Mouse (Mus musculus) left cerebral cortex, adult 18-20 months (tissue): Measurements from ENCODE around the gene Olfr1122. TPM values are rescaled to one million over a fixed set of nuclear protein-coding genes. Genes with fewer than 3 reads are reported as not detected.
A peak's percentile ranks its signal among the peaks of the same experiment; 100 is the strongest.
"Not testable (repeated sequence)": the region's sequence is repeated elsewhere in the genome, so short reads cannot be mapped to it uniquely, and the experiment has no call there.

ENCODE experiments used
- DNase-seq, 2 experiments: peaks; one replicate each; pipeline ENCODE4 v3.0.0; 2021 to 2022; ENCODE audit warnings: low spot score in 2 of 2, mixed read lengths in 1 of 2
- long read RNA-seq, 2 experiments: library from polyadenylated mRNA; stranded (forward); transcript quantifications; one replicate each; pipeline ENCODE4 v2.0.0; 2021
- total RNA-seq, 2 experiments: library from RNA; stranded (reverse); gene quantifications; 2 replicates each; pipeline ENCODE4 v1.2.3; 2021

Gene Olfr1122
- total RNA-seq, result under 1 TPM in 1 of 2 experiments, not detected in 1; 0.09 TPM
- long read RNA-seq, experiment 1, result 0 reads
- long read RNA-seq, experiment 2, result 0 reads

DNA sequence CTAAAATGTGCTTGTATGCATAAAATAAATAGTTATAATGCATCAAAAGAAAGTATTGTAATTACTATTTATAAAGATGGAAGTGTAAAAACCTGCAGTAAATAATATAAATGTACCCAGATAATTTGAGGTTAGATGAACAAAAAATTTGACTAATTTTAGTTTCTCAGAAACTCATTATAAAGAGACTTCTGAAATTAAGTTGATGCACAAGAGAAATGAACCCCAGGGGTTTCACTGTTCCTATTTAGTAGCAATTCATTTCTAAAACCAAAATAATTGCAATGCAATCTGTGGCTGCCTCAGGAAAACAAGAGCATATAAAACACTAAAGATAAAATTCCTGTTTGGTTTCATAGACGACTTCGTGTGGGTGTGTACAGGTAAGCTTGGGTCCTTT, at the start of gene Olfr1122:
Gene Olfr1122 (plus strand): TSS at position 301 of the 400 bp plus-strand sequence.
- DNase-seq, result no peak

DNA sequence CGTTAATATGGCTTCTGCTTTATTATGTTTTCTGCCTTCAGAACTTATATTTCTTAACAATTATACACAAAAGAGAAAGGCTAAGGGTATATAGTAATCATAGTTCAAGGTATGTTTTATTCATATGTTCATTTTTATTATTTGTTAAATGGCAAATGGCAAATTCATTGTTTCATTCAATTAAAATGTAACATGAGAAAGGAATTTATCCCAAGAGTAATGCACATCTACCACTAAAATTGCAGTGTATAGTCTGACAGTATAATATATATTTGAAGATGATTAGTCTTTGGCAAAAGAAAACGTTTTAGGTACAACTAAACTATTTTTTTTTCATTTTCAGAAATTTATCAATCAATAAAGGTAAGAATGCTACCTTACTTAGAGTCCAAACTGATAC, 31.1 kb upstream of the Olfr1122 start, which contains the start of gene Olfr1120:
Gene Olfr1120 (plus strand): TSS at position 301 of the 400 bp plus-strand sequence.
- DNase-seq, result no peak

DNA sequence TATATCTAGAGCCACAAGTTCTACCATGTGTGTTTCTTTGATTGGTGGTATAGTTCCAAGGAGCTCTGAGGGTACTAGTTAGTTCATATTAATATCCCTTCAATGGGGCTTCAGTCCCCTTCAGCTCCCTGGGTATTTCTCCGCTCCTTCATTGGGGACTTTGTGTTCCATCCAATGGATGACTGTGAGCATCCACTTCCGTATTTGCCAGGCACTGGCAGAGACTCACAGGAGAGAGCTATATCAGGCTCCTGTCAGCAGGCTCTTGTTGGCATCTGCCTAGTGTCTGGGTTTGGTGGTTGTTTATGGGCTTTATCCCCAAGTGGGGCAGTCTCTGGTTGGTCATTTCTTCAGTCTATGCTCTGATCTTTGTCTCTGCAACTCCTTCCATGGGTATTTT, 25.5 kb upstream of the Olfr1122 start:
- DNase-seq, result not testable (repeated sequence)

DNA sequence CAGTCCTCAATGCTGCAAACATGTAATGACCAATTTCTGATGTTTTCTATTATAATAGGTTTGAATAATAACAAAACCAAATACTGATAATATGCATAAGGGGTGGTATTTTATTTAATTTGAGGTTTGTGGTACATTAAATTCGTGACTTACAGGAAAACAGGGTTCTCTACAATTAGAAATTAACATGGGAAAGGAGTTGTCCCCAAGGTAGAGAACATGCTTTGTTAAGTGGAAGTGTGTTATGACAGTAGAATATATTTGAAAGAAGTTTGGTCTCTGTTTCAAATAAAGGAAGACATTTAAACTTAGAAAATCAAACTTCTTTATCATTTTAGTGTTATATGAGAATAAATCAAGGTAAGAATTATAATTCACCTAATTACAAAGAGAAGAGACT, 16.1 kb upstream of the Olfr1122 start, which contains the start of gene Olfr1121:
Gene Olfr1121 (plus strand): TSS at position 301 of the 400 bp plus-strand sequence.
- DNase-seq, result no peak

DNA sequence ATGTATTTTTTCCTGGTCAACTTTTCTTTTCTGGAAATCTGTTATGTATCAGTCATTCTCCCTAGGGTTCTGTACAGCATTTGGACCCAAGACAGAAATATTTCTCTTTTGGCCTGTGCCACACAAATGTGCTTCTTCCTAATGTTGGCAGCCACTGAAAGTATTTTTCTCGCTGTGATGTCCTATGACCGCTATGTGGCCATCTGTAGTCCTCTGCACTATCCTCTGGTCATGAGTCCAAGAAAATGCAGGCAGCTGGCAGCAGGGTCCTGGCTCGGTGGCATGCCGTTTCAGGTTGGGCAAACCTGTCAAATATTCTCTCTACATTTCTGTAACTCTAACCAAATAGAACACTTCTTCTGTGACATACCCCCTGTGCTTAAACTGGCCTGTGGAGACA, 13.9 kb upstream of the Olfr1122 start:
- no peak for DNase-seq

DNA sequence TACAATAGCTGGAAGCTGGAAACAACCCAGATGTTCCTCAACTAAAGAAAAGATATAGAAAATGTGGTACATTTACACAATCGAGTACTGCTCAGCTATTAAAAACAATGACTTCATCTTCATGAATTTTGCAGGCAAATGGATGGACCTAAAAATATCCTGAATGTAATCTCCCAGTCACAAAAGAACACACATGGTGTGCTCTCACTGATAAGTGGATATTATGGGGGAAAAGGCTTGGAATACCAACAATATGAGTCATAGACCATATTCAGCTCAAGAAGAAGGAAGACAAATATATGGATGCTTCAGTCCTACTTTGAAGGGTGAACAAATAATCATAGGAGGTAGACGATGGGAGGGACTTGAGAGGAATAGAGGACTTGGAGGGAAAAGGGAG, 1.7 kb upstream of the Olfr1122 start:
- DNase-seq, result no peak

DNA sequence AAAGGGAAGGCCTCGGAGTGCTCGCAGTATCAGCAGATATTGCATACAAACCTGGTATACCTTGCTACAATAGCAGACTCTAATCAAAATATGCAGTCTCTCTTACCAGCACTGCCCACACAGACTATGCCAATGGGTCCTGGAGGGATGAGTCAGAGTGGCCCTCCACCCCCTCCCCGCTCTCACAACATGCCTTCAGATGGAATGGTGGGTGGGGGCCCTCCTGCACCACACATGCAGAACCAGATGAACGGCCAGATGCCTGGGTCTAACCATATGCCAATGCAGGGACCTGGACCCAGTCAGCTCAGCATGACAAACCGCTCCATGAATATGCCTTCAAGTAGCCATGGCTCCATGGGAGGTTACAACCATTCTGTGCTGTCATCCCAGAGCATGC, 8.0 kb downstream of the Olfr1122 start:
- DNase-seq, result peak in 1 of 2 experiments; percentile 18

DNA sequence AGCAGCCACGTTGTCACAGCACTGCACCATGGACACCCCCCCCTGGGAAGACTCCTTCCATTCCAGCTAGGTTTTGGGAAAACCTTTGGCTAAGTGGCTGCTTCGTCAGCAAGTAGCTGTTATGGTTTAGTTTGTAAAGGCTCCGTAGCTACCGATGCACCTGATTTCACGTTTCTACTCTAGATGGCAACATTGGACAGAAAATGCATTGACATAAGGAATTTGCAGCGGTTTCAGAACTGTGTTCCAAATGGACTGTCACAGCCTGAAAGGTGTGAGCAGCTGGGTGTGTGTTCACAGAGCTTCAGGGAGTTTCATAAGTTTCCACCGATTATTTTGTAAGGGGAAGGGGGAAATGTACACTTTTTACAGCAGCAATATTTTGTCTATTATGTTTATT, 9.0 kb downstream of the Olfr1122 start:
- DNase-seq, result peak in 1 of 2 experiments; percentile 6

DNA sequence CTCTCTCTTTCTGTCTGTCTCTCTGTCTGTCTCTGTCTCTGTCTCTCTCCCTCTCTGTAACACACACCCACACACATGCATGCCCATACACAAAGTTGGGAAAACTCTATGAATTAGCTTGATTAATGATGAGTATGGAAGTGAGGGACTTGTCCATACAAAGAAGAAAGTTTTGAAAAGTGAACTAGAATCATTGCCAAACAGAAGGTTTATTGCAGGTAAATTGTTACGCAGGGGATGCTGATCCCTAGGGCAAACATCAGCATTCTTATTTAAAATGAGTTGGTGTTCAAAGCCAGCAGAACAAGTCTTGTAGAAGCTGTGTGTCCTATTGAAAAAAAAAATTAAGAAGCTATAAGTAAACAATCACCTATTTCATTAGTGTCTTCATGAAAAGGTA, 30.7 kb downstream of the Olfr1122 start, which contains the start of gene Olfr1123:
Gene Olfr1123 (plus strand): TSS at position 301 of the 400 bp plus-strand sequence.
- DNase-seq, result no peak

DNA sequence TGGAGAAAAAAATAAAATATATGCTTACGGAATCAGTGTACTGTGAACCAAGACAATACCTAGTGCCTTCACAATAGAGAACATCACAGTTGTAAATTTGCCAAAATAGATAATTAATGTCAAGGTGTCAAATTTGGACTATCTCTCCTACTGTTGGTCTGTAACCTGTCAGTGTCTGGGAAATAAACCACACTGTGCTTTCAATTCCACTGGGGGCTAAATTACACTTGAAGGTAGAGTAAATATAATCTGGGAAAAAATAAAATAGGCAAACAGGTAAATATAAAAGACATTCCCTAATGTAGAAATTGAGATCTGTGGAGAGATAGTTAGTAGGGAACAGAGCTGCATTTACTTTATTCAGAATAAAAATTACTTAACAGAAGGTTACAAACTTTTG, 44.3 kb downstream of the Olfr1122 start, which contains the start of gene Olfr1124:
Gene Olfr1124 (plus strand): TSS at position 301 of the 400 bp plus-strand sequence.
- no peak for DNase-seq

DNA sequence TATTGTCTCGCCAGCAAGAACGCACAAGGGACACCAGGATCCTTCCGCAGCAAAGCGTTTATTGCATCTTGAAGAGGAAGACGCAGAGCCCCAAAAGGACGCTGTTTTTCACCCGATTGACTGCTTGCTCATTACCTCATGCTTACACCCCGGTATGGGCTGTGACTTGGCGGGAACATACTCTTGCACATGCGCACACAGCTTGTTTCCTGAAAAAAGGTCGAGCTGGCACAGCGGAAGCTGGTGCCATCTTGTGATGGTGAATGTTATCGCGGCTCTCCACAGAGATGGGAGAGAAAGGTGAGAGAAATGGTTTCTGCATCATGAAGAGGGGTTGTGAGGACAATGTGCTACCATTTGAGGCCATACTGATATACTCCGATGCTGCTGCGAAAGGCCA, 52.1 kb downstream of the Olfr1122 start:
- DNase-seq, result no peak

Other genes starting within 250 kb of the Olfr1122 start
- not detected for gene Olfr1110, start 245.5 kb upstream of the Olfr1122 start, total RNA-seq
- gene Olfr1111, start 233.2 kb upstream of the Olfr1122 start, total RNA-seq, result not detected
- gene Olfr1112, start 198.1 kb upstream of the Olfr1122 start, total RNA-seq, result not detected
- gene Olfr1113, start 176.9 kb upstream of the Olfr1122 start, total RNA-seq, result not detected
- gene Olfr1115, start 137.8 kb upstream of the Olfr1122 start, total RNA-seq, result not detected
- not detected for gene Olfr1116, start 118.3 kb upstream of the Olfr1122 start, total RNA-seq
- not detected for gene Olfr1118, start 78.3 kb upstream of the Olfr1122 start, total RNA-seq
- not detected for gene Olfr1120, start 31.0 kb upstream of the Olfr1122 start, total RNA-seq
- not detected for gene Olfr1121, start 16.0 kb upstream of the Olfr1122 start, total RNA-seq
- not detected for gene Olfr1123, start 30.8 kb downstream of the Olfr1122 start, total RNA-seq
- gene Olfr1124, start 44.4 kb downstream of the Olfr1122 start, total RNA-seq, result not detected
- not detected for gene Olfr1126, start 68.1 kb downstream of the Olfr1122 start, total RNA-seq
- not detected for gene Pramel7, start 111.2 kb downstream of the Olfr1122 start, total RNA-seq
- not detected for gene Pramel6, start 120.7 kb downstream of the Olfr1122 start, total RNA-seq
- not detected for gene Olfr153, start 145.9 kb downstream of the Olfr1122 start, total RNA-seq
- not detected for gene Olfr1128, start 159.7 kb downstream of the Olfr1122 start, total RNA-seq
- not detected for gene Olfr1129, start 188.1 kb downstream of the Olfr1122 start, total RNA-seq
- gene Olfr1130, start 220.4 kb downstream of the Olfr1122 start, total RNA-seq, result not detected
- gene Olfr1131, start 241.3 kb downstream of the Olfr1122 start, total RNA-seq, result not detected